Mouse (Mus musculus): ENCODE data around the gene Opa3.
A peak's percentile ranks its signal among the peaks of the same experiment; 100 is the strongest.
"Not testable (repeated sequence)": the region's sequence is repeated elsewhere in the genome, so short reads cannot be mapped to it uniquely, and the experiment has no call there.

Gene Opa3

DNA sequence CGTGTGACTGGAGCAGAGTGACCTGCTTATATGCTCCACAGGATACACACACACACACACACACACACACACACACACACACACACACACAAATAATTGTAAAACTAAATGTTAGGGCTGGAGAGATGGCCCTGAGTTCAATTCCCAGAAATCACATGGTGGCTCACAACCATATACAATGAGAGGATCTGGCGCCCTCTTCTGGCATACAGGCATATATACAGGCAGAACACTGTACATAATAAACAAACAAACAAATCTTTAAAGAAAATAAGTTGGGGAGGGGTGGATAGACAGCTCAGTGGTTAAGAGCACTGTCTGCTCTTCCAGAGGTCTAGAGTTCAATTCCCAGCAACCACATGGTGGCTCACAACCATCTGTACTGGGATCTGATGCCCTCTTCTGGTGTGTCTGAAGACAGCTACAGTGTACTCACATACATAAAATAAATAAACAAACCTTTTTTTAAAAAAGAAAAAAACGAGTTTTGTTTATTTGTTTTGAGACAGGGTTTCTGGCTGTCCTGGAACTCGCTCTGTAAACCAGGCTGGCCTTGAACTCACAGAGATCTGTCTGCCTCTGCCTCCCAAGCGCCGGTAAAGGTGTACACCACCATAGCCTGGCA lies 53.7 kb downstream of the Opa3 start:
- not testable (repeated sequence) for DNase-seq (ENCODE audit: low spot score)

DNA sequence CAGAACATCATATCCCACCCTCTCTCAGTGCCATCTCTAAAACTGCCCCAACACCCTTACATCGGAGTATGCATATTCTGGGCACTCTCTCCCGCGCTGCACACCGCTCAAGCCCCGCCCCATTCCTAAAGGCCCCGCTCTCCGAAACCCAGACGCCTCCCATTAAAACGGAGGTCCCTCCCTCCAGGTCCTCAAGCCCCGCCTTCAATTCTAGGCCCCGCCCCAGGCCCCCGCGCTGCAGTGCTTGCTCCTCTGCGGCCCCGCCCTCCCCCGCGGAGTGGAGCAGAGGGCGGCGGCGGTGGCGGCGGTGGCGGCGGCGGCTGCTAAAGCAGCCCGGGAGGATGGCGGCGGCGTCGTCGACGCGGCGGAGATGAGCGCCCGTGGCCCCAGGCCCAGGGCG lies 54.3 kb downstream of the Opa3 start, which contains the start of gene Rtn2:
Rtn2 (plus strand) TSS at position 240 of the 400 bp plus-strand sequence.
- peak; percentile 84 for DNase-seq (ENCODE audit: low spot score)

DNA sequence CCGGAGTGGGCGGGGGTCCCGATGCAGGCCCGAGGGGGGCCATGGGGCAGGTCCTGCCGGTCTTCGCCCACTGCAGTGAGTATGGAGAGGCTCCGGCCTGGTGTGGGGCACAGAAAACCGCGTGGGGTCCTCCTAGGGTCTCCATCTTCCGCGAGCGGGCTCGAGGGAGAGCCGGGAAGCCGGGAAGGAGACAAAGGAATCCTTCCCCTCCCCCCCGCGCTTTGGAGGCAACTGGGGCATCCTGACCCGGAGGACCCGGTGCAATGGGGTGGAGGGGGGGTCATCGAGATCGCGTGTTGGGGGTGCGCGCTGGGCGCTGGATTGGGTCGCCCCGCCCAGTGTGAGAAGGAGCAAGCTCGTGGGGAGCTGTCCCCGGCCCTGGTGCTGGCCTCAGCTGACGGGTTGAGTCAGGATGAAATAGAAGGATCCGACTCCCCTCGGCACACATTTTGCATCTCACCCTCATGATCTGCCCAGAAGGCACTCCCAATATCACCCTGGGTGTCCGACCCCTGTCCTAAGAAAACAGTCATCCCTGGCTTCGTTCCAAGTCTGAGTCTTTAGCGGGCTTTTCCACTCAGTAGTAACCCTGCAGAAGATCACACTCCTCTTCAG lies 54.8 kb downstream of the Opa3 start:
- peak; percentile 59 for DNase-seq (ENCODE audit: low spot score)

DNA sequence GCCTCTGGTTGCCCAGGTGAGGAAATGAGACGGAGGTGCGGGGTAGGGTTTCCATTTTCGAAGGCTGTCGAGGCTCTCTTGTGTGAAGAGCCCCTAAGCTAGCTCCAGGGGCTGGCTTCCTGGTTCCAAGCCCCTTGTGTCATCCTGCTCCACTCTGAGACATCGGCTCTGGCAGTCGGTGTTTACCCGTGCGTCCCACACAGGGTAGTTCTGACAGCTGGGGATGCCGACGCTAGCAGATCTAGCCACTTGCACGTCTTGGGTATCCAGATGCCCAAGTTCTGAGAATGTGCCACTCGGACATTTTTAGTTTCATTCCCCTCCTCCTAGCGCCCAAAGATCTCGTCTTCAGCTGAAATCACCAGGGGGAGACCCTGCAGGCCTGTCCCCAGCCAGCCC lies 55.3 kb downstream of the Opa3 start:
- no peak for DNase-seq (ENCODE audit: low spot score)

DNA sequence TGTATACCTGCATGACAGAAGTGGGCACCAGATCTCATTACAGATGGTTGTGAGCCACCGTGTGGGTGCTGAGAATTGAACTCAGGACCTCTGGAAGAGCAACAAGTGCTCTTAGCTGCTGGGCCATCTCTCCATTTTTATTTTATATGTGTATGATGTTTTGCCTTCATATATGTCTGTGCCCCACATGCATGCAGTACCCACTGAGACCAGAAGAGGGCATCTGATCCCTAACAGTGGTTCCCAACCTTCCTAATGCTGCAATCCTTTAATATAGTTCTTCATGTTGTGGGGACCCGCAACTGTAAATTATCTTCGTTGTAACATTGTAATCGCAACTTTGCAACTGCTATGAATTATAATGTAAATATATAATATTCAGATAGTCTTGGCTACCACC lies 56.6 kb downstream of the Opa3 start:
- DNase-seq (ENCODE audit: low spot score), result no peak

DNA sequence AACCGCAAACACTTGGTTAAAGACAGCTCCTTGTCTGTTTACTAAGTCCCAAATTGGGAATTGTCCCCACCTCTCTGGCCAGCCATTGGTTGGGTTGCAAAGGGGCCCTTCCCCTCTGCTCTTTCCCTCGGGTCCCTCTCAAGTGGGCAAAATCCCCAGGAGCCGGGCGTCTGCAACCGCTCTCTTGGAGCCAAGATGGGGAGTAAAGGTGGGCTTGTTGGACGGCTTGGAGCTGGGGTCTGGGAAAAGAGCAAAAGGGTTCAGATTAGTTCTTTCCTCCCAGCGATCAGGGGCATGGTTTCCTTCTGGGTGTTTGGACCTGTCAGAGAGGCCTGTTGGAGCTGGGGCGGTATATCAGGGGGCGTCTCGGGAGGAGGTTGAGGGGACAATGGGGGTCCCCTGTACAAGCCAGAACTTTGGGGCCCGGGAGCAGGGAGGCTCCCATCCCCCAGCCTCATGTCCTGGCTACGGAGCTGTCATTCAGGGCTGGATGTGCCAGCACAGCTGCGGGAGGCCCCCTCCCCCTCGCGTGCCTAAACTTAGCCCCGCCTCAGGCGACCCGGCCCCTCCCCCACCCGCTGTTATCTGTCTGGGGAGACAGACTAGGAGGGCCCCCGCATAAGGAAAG lies 62.9 kb downstream of the Opa3 start:
- no peak for DNase-seq (ENCODE audit: low spot score)

DNA sequence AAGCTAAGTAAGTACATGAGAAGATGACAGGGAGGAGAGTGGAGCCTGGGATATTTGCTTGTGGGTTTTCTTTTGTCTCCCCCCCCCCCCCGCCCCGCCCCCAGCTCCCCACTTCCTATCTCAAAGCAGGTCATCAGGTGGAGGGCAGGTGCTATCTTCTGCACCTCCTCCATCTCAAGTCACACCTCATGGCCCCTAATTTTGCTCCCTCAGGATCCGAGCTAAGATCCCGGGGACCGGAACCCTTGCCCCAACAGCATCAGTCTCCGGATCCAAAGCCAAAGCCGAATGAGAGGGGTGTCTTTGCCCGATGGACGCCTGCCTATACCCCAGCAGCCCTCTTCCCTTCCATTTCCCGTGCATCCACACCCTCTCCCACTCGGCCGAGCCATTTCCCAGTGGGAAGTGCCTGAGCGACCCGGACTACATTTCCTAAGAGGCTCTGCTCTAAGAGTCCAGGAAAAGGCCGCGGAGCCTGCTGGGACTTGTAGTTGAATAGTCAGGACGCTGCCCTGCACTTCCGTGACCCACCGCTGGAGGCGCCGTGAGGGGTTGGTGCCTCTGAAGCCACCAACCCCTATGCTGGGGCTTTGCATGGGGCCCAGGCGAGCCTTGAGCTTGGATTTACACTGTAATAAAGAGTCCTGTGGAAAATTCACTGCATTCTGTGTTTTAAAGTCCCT lies 67.5 kb downstream of the Opa3 start:
- peak; percentile 94 for DNase-seq (ENCODE audit: low spot score)

DNA sequence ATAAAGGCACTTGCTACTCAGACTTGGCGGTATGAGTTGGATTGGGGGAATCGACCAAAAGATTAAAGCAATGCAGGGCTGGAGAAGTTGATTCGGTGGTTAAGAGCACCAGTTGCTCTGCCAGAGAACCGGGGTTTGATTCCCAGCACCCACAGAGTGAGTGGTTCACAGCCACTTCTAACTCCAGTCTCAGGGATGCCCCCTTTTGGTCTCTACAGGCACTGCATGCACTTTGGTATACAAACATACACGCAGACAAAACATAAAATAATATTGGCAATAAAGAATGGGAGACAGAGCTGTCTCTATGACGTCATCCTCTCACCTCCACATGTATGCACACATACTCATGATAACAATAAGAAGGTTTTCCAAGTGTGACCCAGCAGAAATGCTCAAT lies 68.9 kb downstream of the Opa3 start:
- DNase-seq (ENCODE audit: low spot score), result no peak

DNA sequence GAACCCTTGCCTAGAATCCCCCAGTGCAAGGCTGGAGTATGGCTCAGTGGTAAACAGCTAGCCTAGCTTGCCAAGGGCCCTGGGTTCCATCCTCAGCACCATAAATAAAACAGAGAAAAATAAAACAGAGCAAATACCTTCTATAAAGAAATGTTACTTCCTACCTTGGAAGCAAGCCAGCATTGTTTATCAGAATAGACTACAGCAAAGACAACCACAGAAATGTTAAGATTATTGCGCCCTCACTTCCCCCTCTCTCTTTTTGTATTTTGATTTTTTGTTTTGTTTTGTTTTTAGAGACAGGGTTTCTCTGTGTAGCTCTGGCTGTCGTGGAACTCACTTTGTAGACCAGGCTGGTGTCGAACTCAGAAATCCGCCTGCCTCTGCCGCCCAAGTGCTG lies 69.7 kb downstream of the Opa3 start:
- no peak for DNase-seq (ENCODE audit: low spot score)

DNA sequence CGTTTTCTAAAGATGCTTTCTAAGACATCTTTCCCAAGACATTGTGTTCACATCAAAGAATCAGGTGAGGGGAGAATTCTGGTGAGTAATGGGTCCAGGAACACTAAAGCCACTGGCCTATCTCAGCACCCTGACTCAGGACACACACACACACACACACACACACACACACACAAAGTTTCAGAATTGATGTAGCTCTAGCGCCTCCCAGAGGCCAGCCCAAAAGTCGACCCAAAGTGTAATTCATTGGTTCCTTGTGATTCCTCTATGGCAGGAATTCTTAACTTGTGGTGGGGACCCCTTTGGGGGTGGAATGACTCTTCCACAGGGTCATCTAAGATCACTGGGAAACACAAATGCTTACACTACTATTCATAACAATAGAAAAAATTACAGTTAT lies 71.1 kb downstream of the Opa3 start:
- no peak for DNase-seq (ENCODE audit: low spot score)

DNA sequence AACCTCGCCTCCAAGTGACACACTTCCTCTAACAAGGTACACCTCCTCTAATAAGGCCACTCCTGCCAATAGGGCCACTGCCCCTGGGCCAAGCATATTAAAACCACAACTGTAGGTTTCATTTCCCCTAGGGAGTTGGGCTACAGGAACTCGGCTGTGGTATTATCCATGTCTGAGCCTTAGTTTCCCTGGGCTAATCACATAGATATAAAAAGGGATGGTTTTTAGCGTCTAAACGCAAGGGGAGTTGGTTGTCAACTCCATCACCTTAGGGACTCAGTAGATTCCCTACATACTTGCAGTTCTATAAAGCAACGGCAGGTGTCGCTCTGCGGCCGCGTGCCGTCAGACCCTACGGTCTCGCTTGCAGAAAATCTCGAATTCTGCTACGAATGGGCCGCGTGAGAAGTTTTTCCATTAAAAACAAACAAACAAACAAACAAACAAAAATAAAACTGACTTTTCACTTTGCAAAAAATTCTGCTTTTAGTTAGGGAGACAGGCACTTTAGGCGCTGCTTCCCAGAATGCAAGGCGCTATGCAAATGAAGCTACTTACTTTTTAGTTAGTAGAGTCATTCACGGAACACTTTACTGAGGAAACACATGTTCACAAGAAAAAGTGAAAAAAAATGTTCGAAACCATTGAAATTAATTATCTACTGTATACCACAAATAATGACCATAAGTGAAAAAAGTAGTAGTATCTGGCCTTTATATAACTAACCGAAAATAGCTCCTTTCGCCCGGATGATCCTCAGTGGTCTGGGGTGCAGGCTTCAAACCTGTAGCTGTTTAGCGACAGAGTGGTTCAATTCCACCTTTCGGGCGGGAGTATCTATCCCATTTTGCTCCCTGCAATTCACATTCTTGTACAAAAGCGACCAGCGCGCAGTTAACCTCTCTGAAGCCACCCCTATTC lies 72.6 kb downstream of the Opa3 start:
- DNase-seq (ENCODE audit: low spot score), result peak; percentile 82

DNA sequence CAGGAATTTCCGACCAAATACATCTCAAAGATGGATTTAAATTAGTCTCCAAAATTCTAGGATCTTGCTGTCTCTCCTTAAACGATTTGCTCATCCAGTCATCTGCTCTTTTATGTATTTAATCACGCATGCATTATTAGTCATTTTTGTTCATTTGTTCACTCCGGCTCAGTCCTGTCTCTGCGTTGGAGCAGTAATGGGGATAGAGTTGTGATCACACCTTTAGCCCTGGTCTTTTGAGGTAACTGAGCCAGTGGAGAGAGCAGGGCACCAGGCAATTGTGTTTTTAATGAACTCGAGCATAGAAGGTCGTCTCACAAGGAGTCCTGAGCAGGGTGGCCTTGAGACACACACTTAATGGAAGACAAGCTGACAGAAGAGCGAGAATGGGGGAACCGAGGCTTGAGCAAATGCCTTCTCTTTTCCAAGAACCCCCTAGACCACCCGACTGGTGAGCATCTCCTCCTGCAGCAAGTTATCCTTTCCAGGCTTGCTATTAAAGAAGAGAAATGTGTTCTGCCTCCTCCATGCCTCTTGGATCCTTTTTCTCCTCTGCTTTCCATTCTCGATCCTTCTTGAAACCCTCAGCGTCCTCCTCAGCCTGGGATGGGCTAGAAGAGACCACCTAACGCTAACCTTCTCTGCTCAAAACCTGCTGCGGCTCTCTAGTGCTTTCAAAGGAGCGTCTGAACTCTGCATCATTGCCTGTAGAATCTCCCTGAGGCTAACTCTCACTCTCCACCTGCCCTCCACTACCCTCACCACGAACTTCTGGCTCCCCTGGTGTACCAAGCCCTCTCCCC lies 73.5 kb downstream of the Opa3 start:
- DNase-seq (ENCODE audit: low spot score), result no peak

DNA sequence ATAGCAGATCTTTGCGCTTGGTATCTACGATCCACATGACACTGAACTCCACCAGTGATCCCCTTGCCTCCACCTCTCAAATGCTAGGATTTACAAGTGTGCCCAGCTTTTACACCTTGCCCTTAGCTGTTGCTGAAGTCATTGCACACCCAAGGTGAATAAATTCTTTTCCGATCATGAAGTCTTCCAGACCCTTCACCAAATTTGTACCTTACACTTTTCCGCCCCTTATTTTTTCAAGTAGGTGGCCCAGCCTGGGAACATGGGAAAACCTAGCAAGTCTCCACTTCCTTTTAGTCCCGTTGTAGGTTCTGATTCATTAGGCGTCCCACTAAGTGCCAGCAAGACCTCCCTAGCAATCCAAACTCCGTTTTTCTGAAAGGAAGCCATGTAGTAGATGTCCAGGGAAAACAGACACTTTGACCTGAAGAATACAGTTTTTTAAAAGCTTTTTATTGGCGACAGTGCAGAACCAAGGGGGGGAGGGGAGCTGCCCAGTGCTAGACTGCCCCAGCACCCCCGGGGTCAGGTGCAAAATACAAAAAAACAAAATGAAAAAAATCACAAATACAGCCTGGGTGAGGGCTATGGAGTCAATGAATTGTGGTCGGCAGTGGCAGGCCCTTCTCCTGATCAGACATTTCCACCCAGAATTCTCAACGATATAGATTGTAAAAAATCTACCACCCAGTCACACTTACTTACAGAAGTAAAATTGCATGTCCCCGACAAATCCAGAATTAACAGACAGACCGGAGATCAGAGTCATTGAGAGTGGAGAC lies 74.3 kb downstream of the Opa3 start:
- no peak for DNase-seq (ENCODE audit: low spot score)

DNA sequence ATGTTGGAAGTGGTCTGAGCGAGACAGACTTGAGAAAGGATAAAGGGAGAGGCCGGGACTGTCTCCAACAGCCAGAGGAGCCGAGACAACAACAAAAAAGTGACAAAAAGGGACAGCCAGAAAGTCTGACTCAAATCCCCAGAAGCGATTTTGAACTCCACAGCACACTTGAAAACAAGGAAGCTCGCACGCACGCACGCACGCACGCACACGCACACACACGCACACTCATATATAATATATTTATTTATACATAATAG lies 74.8 kb downstream of the Opa3 start:
- no peak for DNase-seq (ENCODE audit: low spot score)

DNA sequence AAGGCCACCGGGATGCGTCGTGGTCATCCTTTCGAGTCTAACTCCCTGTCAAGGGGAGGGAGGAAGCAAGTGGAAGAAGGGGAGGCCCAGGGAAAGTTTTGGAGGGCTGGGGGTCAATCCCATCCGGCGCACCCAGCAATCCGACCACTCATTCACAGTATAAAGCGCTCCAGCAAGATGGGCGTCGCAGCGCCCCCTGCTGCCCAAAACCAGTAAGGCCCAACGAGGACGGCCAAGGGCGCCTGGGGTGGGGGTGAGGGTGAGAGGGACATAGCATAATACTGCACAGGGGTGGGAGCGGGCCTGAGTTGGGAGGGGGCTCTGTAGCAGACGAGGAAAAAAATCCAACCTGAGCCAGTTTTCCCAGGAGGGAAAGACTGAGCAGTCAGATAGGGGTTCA lies 75.6 kb downstream of the Opa3 start:
- DNase-seq (ENCODE audit: low spot score), result peak; percentile 80

DNA sequence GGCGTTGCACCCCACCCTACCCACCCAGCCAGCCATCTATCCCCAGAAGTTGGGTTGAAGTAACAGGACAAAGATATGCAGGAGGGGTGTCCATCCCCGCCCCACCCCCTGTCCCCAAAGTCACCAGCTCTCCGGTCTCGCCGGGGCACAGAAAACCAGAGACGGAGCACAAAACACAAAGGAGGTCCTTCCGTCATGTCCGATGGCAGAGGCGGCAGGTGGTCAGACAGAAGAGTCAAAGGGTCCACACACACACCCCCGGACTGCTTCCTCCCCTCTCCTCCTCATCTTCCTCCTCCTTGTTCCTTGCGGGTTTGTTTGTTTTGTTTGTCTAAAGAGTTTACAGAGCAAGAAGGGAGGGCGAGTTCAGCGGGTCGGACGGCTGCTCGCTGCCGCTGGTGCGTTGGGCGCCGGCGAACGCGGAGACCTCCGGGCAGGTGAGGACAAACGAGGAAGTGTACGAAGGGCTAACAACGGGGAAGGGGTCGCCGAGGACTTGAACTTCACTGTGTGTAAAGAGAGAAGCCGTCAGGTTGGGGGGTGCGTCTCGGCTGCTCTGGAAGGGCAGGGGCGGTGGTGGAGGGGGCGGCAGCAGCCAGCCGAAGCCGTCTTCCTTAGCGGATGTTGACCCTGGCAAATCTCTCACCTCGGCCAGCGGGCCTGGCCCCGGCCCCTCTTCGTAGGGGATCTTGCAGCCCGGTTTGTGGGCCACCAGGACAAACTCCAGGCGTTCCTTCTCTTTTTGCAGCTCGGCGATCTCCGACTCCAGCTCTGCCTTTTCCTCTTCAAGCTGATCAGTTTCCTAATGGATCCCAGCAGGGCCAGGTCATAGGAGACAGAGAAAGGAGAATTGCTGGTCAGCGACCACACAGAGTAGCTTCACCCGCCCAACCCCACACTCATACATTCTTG lies 76.6 kb downstream of the Opa3 start:
- no peak for DNase-seq (ENCODE audit: low spot score)

DNA sequence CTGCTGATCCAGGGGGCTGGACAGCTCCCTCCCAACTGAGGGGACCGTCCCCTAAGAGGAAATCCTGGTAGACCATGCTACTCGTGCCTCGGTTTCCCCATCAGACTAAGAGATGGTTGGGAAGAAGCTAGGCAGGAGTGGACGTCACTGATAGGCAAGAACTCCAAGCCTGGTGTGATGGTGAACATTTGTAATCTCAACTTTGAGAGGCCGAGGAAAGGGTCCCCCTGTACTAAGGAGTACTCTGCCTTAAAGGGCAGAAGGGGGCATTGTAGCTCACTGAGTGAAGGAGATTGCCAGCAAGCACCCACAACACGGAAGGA lies 77.2 kb downstream of the Opa3 start:
- DNase-seq (ENCODE audit: low spot score), result no peak
